Mouse (Mus musculus): ENCODE data around the gene Ppp1r11. TPM values are rescaled to one million over a fixed set of nuclear protein-coding genes. Genes with fewer than 3 reads are reported as not detected.
A peak's percentile ranks its signal among the peaks of the same experiment; 100 is the strongest.

The Ppp1r11 gene
- polyA plus RNA-seq, 1 experiment: 891 TPM

GRCm38 (mm10) chr17:36914108-36914507 lies 37.4 kb downstream of the Ppp1r11 start:
- Histone ChIP-seq H3K27ac (ENCODE audit: control insufficient read depth, insufficient read depth, low read depth, low read length) (no peak overlapping the region), H3K27me3 (ENCODE audit: control insufficient read depth, insufficient read depth, low read length) (no peaks in the 10 kb centered on the region), H3K36me3 (ENCODE audit: control insufficient read depth, insufficient read depth, low read length) (no peaks in the 10 kb centered on the region), H3K4me3 (ENCODE audit: control insufficient read depth, low read depth, low read length) (no peak overlapping the region), H3K4me1 (ENCODE audit: control insufficient read depth, insufficient read depth, low read length) (peaks cover 3% of the 10 kb centered on the region; the same call in 1 of the 2 replicates)
- peak; percentile 19; the same call in 1 of the 2 replicates for TF ChIP-seq CTCF (IDR thresholded peaks at IDR 0.05; ENCODE audit: control insufficient read depth, insufficient read depth, insufficient replicate concordance, low read depth, low read length)
- no peak for TF ChIP-seq POLR2A (IDR thresholded peaks at IDR 0.05; ENCODE audit: control insufficient read depth, low read depth, low read length)

GRCm38 (mm10) chr17:36912031-36912430 lies 39.5 kb downstream of the Ppp1r11 start:
- no peak overlapping the region for H3K27ac ChIP-seq (ENCODE audit: control insufficient read depth, insufficient read depth, low read depth, low read length)
- TF ChIP-seq CTCF (IDR thresholded peaks at IDR 0.05; ENCODE audit: control insufficient read depth, insufficient read depth, insufficient replicate concordance, low read depth, low read length) (no peak), POLR2A (IDR thresholded peaks at IDR 0.05; ENCODE audit: control insufficient read depth, low read depth, low read length) (no peak)
- H3K36me3 ChIP-seq (ENCODE audit: control insufficient read depth, insufficient read depth, low read length): no peaks in the 10 kb centered on the region

GRCm38 (mm10) chr17:36909802-36910201 lies 41.7 kb downstream of the Ppp1r11 start:
- no peaks in the 10 kb centered on the region for H3K36me3 ChIP-seq (ENCODE audit: control insufficient read depth, insufficient read depth, low read length)
- no peak overlapping the region for H3K4me3 ChIP-seq (ENCODE audit: control insufficient read depth, low read depth, low read length)
- TF ChIP-seq CTCF (IDR thresholded peaks at IDR 0.05; ENCODE audit: control insufficient read depth, insufficient read depth, insufficient replicate concordance, low read depth, low read length): no peak
- no peak for TF ChIP-seq POLR2A (IDR thresholded peaks at IDR 0.05; ENCODE audit: control insufficient read depth, low read depth, low read length)
- no peak overlapping the region for H3K27ac ChIP-seq (ENCODE audit: control insufficient read depth, insufficient read depth, low read depth, low read length)
- H3K4me1 ChIP-seq (ENCODE audit: control insufficient read depth, insufficient read depth, low read length): peaks cover 2% of the 10 kb centered on the region; the same call in 1 of the 2 replicates
- no peaks in the 10 kb centered on the region for H3K27me3 ChIP-seq (ENCODE audit: control insufficient read depth, insufficient read depth, low read length)

More at GRCm38 (mm10) chr17:36912031-36912430, 39.5 kb downstream of the Ppp1r11 start:
- H3K27me3 ChIP-seq (ENCODE audit: control insufficient read depth, insufficient read depth, low read length): no peaks in the 10 kb centered on the region
- peaks cover 4% of the 10 kb centered on the region; the same call in 1 of the 2 replicates for H3K4me1 ChIP-seq (ENCODE audit: control insufficient read depth, insufficient read depth, low read length)
- no peak overlapping the region for H3K4me3 ChIP-seq (ENCODE audit: control insufficient read depth, low read depth, low read length)

- no peaks in the 10 kb centered on the region for H3K36me3 ChIP-seq (ENCODE audit: control insufficient read depth, insufficient read depth, low read length)
- H3K4me3 ChIP-seq (ENCODE audit: control insufficient read depth, low read depth, low read length): no peak overlapping the region
- no peak for TF ChIP-seq CTCF (IDR thresholded peaks at IDR 0.05; ENCODE audit: control insufficient read depth, insufficient read depth, insufficient replicate concordance, low read depth, low read length)
- TF ChIP-seq POLR2A (IDR thresholded peaks at IDR 0.05; ENCODE audit: control insufficient read depth, low read depth, low read length): no peak
- H3K27ac ChIP-seq (ENCODE audit: control insufficient read depth, insufficient read depth, low read depth, low read length): no peak overlapping the region
- no peaks in the 10 kb centered on the region for H3K27me3 ChIP-seq (ENCODE audit: control insufficient read depth, insufficient read depth, low read length)
- H3K4me1 ChIP-seq (ENCODE audit: control insufficient read depth, insufficient read depth, low read length): peaks cover 2% of the 10 kb centered on the region; the same call in 1 of the 2 replicates
These were observed 43.3 kb downstream of the Ppp1r11 start for GRCm38 (mm10) chr17:36908235-36908634.

GRCm38 (mm10) chr17:36903651-36904050 lies 47.9 kb downstream of the Ppp1r11 start:
- H3K36me3 ChIP-seq (ENCODE audit: control insufficient read depth, insufficient read depth, low read length): no peaks in the 10 kb centered on the region
- H3K27ac ChIP-seq (ENCODE audit: control insufficient read depth, insufficient read depth, low read depth, low read length): no peak overlapping the region
- no peak for TF ChIP-seq POLR2A (IDR thresholded peaks at IDR 0.05; ENCODE audit: control insufficient read depth, low read depth, low read length)
- TF ChIP-seq CTCF (IDR thresholded peaks at IDR 0.05; ENCODE audit: control insufficient read depth, insufficient read depth, insufficient replicate concordance, low read depth, low read length): no peak
- no peak overlapping the region for H3K4me3 ChIP-seq (ENCODE audit: control insufficient read depth, low read depth, low read length)
- H3K4me1 ChIP-seq (ENCODE audit: control insufficient read depth, insufficient read depth, low read length): no peaks in the 10 kb centered on the region
- no peaks in the 10 kb centered on the region for H3K27me3 ChIP-seq (ENCODE audit: control insufficient read depth, insufficient read depth, low read length)

GRCm38 (mm10) chr17:36900691-36901090 lies 50.9 kb downstream of the Ppp1r11 start:
- Histone ChIP-seq H3K4me1 (ENCODE audit: control insufficient read depth, insufficient read depth, low read length) (no peaks in the 10 kb centered on the region), H3K36me3 (ENCODE audit: control insufficient read depth, insufficient read depth, low read length) (no peaks in the 10 kb centered on the region), H3K27me3 (ENCODE audit: control insufficient read depth, insufficient read depth, low read length) (no peaks in the 10 kb centered on the region), H3K27ac (ENCODE audit: control insufficient read depth, insufficient read depth, low read depth, low read length) (no peak overlapping the region), H3K4me3 (ENCODE audit: control insufficient read depth, low read depth, low read length) (no peak overlapping the region)
- TF ChIP-seq POLR2A (IDR thresholded peaks at IDR 0.05; ENCODE audit: control insufficient read depth, low read depth, low read length) (no peak), CTCF (IDR thresholded peaks at IDR 0.05; ENCODE audit: control insufficient read depth, insufficient read depth, insufficient replicate concordance, low read depth, low read length) (no peak)

GRCm38 (mm10) chr17:36900001-36900400 lies 51.5 kb downstream of the Ppp1r11 start:
- Histone ChIP-seq H3K4me1 (ENCODE audit: control insufficient read depth, insufficient read depth, low read length) (no peaks in the 10 kb centered on the region), H3K27ac (ENCODE audit: control insufficient read depth, insufficient read depth, low read depth, low read length) (no peak overlapping the region), H3K36me3 (ENCODE audit: control insufficient read depth, insufficient read depth, low read length) (no peaks in the 10 kb centered on the region), H3K27me3 (ENCODE audit: control insufficient read depth, insufficient read depth, low read length) (no peaks in the 10 kb centered on the region), H3K4me3 (ENCODE audit: control insufficient read depth, low read depth, low read length) (no peak overlapping the region)
- no peak for TF ChIP-seq CTCF (IDR thresholded peaks at IDR 0.05; ENCODE audit: control insufficient read depth, insufficient read depth, insufficient replicate concordance, low read depth, low read length)
- no peak for TF ChIP-seq POLR2A (IDR thresholded peaks at IDR 0.05; ENCODE audit: control insufficient read depth, low read depth, low read length)

- no peaks in the 10 kb centered on the region for H3K27me3 ChIP-seq (ENCODE audit: control insufficient read depth, insufficient read depth, low read length)
- no peak overlapping the region for H3K4me3 ChIP-seq (ENCODE audit: control insufficient read depth, low read depth, low read length)
- no peak for TF ChIP-seq POLR2A (IDR thresholded peaks at IDR 0.05; ENCODE audit: control insufficient read depth, low read depth, low read length)
- TF ChIP-seq CTCF (IDR thresholded peaks at IDR 0.05; ENCODE audit: control insufficient read depth, insufficient read depth, insufficient replicate concordance, low read depth, low read length): no peak
- no peaks in the 10 kb centered on the region for H3K36me3 ChIP-seq (ENCODE audit: control insufficient read depth, insufficient read depth, low read length)
- no peaks in the 10 kb centered on the region for H3K4me1 ChIP-seq (ENCODE audit: control insufficient read depth, insufficient read depth, low read length)
- H3K27ac ChIP-seq (ENCODE audit: control insufficient read depth, insufficient read depth, low read depth, low read length): no peak overlapping the region
These were observed 52.2 kb downstream of the Ppp1r11 start for GRCm38 (mm10) chr17:36899376-36899775.

Other genes starting within 250 kb of the Ppp1r11 start
- not detected in 2 replicates for gene H2-M10.5, start 178.8 kb downstream of the Ppp1r11 start, polyA plus RNA-seq (2012; rRNA removed)
- not detected in 2 replicates for gene H2-M10.6, start 139.6 kb downstream of the Ppp1r11 start, polyA plus RNA-seq (2012; rRNA removed)
- gene Trim26, start 114.6 kb downstream of the Ppp1r11 start, polyA plus RNA-seq (2012; rRNA removed): 18.5 and 22.0 TPM in 2 replicates
- gene Trim15, start 84.5 kb downstream of the Ppp1r11 start, polyA plus RNA-seq (2012; rRNA removed): not detected in 2 replicates
- gene Trim10, start 82.2 kb downstream of the Ppp1r11 start, polyA plus RNA-seq (2012; rRNA removed): 0.04 TPM in 1 of 2 replicates, not detected in the other
- gene Trim40, start 61.6 kb downstream of the Ppp1r11 start, polyA plus RNA-seq (2012; rRNA removed): not detected in 2 replicates
- not detected in 2 replicates for gene Trim31, start 53.6 kb downstream of the Ppp1r11 start, polyA plus RNA-seq (2012; rRNA removed)
- gene Rnf39, start 8.8 kb downstream of the Ppp1r11 start, polyA plus RNA-seq (2012; rRNA removed): 0.32 TPM in 2 replicates
- gene Znrd1, start 6.8 kb upstream of the Ppp1r11 start, polyA plus RNA-seq (2012; rRNA removed): 51.9 and 53.2 TPM in 2 replicates
- 60.1 and 64.5 TPM in 2 replicates for gene Znrd1as, start 6.9 kb upstream of the Ppp1r11 start, polyA plus RNA-seq (2012; rRNA removed)
- 0.56 and 1.0 TPM in 2 replicates for gene 2410137M14Rik, start 29.5 kb upstream of the Ppp1r11 start, polyA plus RNA-seq (2012; rRNA removed)
- 1.6 and 2.8 TPM in 2 replicates for gene H2-M5, start 37.8 kb upstream of the Ppp1r11 start, polyA plus RNA-seq (2012; rRNA removed)
- 16.0 and 16.5 TPM in 2 replicates for gene Zfp57, start 49.4 kb upstream of the Ppp1r11 start, polyA plus RNA-seq (2012; rRNA removed)
- gene Mog, start 71.7 kb upstream of the Ppp1r11 start, polyA plus RNA-seq (2012; rRNA removed): 0.05 TPM in 1 of 2 replicates, not detected in the other
- gene Gabbr1, start 94.2 kb upstream of the Ppp1r11 start, polyA plus RNA-seq (2012; rRNA removed): 11.4 and 12.3 TPM in 2 replicates
- not detected in 2 replicates for gene Olfr90, start 136.8 kb upstream of the Ppp1r11 start, polyA plus RNA-seq (2012; rRNA removed)
- gene Olfr91, start 146.5 kb upstream of the Ppp1r11 start, polyA plus RNA-seq (2012; rRNA removed): 0.11 and 0.22 TPM in 2 replicates
- gene Olfr92, start 168.3 kb upstream of the Ppp1r11 start, polyA plus RNA-seq (2012; rRNA removed): not detected in 2 replicates
- gene Olfr93, start 209.8 kb upstream of the Ppp1r11 start, polyA plus RNA-seq (2012; rRNA removed): 0.85 TPM in 1 of 2 replicates, not detected in the other
- not detected in 2 replicates for gene Ubd, start 242.2 kb upstream of the Ppp1r11 start, polyA plus RNA-seq (2012; rRNA removed)
- not detected in 2 replicates for gene Olfr94, start 249.3 kb upstream of the Ppp1r11 start, polyA plus RNA-seq (2012; rRNA removed)